Mouse (Mus musculus): ENCODE measurements around the gene Ccnb2. TPM values are rescaled to one million over a fixed set of nuclear protein-coding genes. Genes with fewer than 3 reads are reported as not detected.
A peak's percentile ranks its signal among the peaks of the same experiment; 100 is the strongest.
"Not testable (repeated sequence)": the region's sequence is repeated elsewhere in the genome, so short reads cannot be mapped to it uniquely, and the experiment has no call there.

Gene Ccnb2
- total RNA-seq (2021): 1 to 10 TPM in 1 of 2 experiments, under 1 TPM in 1; 0.96 to 1.5 TPM

- intact Hi-C loops (cut with DNase I): no loop called here
Observed at GRCm38 (mm10) chr9:70421257-70422056, at the start of gene Ccnb2. Gene Ccnb2 (minus strand): TSS chr9:70421547.

GRCm38 (mm10) chr9:70463091-70463490, 41.7 kb upstream of the Ccnb2 start:
- intact Hi-C loops (cut with DNase I); DNase-seq (ENCODE audit: low spot score in 2 of 2): not testable (repeated sequence)

More at GRCm38 (mm10) chr9:70421257-70422056, at the start of gene Ccnb2:
- peak; percentile 76 to 79 for DNase-seq (ENCODE audit: low spot score in 2 of 2)

- intact Hi-C loops (cut with DNase I): no loop called here
- DNase-seq (ENCODE audit: low spot score in 2 of 2): no peak
Observed at GRCm38 (mm10) chr9:70452371-70452770, 31.0 kb upstream of the Ccnb2 start.

- intact Hi-C loops (cut with DNase I): no loop called here
- no peak for DNase-seq (ENCODE audit: low spot score in 2 of 2)
Observed at GRCm38 (mm10) chr9:70449072-70449471, 27.7 kb upstream of the Ccnb2 start.

GRCm38 (mm10) chr9:70439959-70440358, 18.6 kb upstream of the Ccnb2 start:
- intact Hi-C loops (cut with DNase I): no loop called here

GRCm38 (mm10) chr9:70422661-70423060, 1.3 kb upstream of the Ccnb2 start:
- intact Hi-C loops (cut with DNase I): no loop called here
- DNase-seq (ENCODE audit: low spot score in 2 of 2): no peak

More at GRCm38 (mm10) chr9:70439959-70440358, 18.6 kb upstream of the Ccnb2 start:
- DNase-seq (ENCODE audit: low spot score in 2 of 2): no peak

GRCm38 (mm10) chr9:70416412-70416811, 4.9 kb downstream of the Ccnb2 start:
- intact Hi-C loops (cut with DNase I): no loop called here
- no peak for DNase-seq (ENCODE audit: low spot score in 2 of 2)

GRCm38 (mm10) chr9:70413038-70413437, 8.3 kb downstream of the Ccnb2 start:
- no peak for DNase-seq (ENCODE audit: low spot score in 2 of 2)
- intact Hi-C loops (cut with DNase I): no loop called here

GRCm38 (mm10) chr9:70410668-70411067, 10.7 kb downstream of the Ccnb2 start:
- intact Hi-C loops (cut with DNase I): no loop called here
- no peak for DNase-seq (ENCODE audit: low spot score in 2 of 2)

- DNase-seq (ENCODE audit: low spot score in 2 of 2): no peak
- intact Hi-C loops (cut with DNase I): loop anchor here (10.0 kb wide), 1 partner anchor 665 kb away; no protein-coding TSS in a partner anchor
Observed at GRCm38 (mm10) chr9:70409743-70410142, 11.6 kb downstream of the Ccnb2 start.

GRCm38 (mm10) chr9:70408791-70409190, 12.6 kb downstream of the Ccnb2 start:
- DNase-seq (ENCODE audit: low spot score in 2 of 2): no peak

GRCm38 (mm10) chr9:70406596-70406995, 14.8 kb downstream of the Ccnb2 start:
- intact Hi-C loops (cut with DNase I): loop anchor here (10.0 kb wide), 1 partner anchor 668 kb away; no protein-coding TSS in a partner anchor

More at GRCm38 (mm10) chr9:70408791-70409190, 12.6 kb downstream of the Ccnb2 start:
- intact Hi-C loops (cut with DNase I): loop anchor here (10.0 kb wide), 1 partner anchor 666 kb away; no protein-coding TSS in a partner anchor

GRCm38 (mm10) chr9:70401937-70402539, 19.3 kb downstream of the Ccnb2 start:
- DNase-seq (ENCODE audit: low spot score in 2 of 2): peak; percentile 28 to 37
- intact Hi-C loops (cut with DNase I): loop anchor here (10.0 kb wide), 1 partner anchor 673 kb away; no protein-coding TSS in a partner anchor

More at GRCm38 (mm10) chr9:70406596-70406995, 14.8 kb downstream of the Ccnb2 start:
- DNase-seq (ENCODE audit: low spot score in 2 of 2): no peak

GRCm38 (mm10) chr9:70396083-70396482, 25.3 kb downstream of the Ccnb2 start:
- DNase-seq (ENCODE audit: low spot score in 2 of 2): no peak
- intact Hi-C loops (cut with DNase I): loop anchor here (10.0 kb wide), 1 partner anchor 371 kb away; no protein-coding TSS in a partner anchor

- DNase-seq (ENCODE audit: low spot score in 2 of 2): no peak
- intact Hi-C loops (cut with DNase I): loop anchor here (10.0 kb wide), 1 partner anchor 371 kb away; no protein-coding TSS in a partner anchor
Observed at GRCm38 (mm10) chr9:70395617-70396016, 25.7 kb downstream of the Ccnb2 start.

GRCm38 (mm10) chr9:70392563-70392907, 28.8 kb downstream of the Ccnb2 start:
- intact Hi-C loops (cut with DNase I): loop anchor here (1.0 to 10.0 kb wide), 2 partner anchors 283 to 368 kb away; no protein-coding TSS in a partner anchor
- no peak for DNase-seq (ENCODE audit: low spot score in 2 of 2)

GRCm38 (mm10) chr9:70391660-70392562, 29.4 kb downstream of the Ccnb2 start:
- intact Hi-C loops (cut with DNase I): loop anchor here (1.0 to 10.0 kb wide), 3 partner anchors 185 to 367 kb away; partner anchors contain the start of gene Myo1e
- DNase-seq (ENCODE audit: low spot score in 2 of 2): no peak

- DNase-seq (ENCODE audit: low spot score in 2 of 2): no peak
- intact Hi-C loops (cut with DNase I): loop anchor here (2.0 to 10.0 kb wide), 2 partner anchors 184 to 366 kb away; partner anchors contain the start of gene Myo1e
Observed at GRCm38 (mm10) chr9:70391042-70391441, 30.3 kb downstream of the Ccnb2 start.

- intact Hi-C loops (cut with DNase I): no loop called here
- DNase-seq (ENCODE audit: low spot score in 2 of 2): no peak
Observed at GRCm38 (mm10) chr9:70389548-70389947, 31.8 kb downstream of the Ccnb2 start.

All from left cerebral cortex, postnatal 36 days (tissue).